Mouse (Mus musculus): ENCODE measurements at regions not wholly inside any gene's neighbourhood (a gene's known extent, or its start where the extent isn't known, plus 50 kb on each side); places are given as distances from the start of the nearest gene placed in this dataset.

DNA sequence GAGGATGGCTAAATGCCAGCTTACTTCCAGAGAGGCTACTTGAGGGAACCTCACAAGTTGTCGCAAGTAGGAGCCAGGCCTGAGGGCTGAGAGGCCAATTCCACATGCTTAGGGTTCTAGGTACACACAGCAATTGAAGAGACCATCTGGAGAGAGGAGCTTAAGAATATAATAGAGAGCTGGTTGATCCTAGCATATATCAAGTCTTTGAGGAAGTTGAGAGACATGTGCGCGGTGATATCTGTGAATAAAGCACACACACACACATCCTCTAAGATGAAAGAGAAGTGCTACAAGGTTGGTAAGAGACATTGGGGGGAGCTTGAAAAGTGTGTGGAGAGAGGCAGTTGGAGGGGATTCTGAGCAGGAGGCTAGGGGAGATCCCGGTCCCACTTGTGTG is 189.5 kb downstream of the Zfp462 start:
- DNase-seq (ENCODE audit: low spot score in 2 of 2), result no peak

DNA sequence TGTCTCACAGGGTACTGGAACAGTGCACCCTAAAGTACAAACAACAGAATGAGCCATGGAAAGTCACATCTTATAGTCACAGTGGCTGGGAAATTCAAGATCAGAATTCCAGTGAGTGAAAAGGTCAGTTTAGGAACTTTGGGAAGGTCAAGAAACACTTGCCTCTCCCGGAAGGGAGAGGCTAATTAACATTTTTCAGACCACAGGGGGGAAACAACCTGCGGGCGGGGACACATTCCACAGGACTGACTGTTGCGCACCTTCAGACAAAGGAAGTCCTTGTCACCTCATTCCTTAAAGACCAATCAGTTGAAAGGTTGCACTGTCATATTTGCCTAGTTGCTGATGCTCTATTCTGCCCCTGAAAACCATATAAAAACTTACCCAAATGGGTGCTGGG is 189.9 kb downstream of the Zfp462 start:
- no peak for DNase-seq (ENCODE audit: low spot score in 2 of 2)

DNA sequence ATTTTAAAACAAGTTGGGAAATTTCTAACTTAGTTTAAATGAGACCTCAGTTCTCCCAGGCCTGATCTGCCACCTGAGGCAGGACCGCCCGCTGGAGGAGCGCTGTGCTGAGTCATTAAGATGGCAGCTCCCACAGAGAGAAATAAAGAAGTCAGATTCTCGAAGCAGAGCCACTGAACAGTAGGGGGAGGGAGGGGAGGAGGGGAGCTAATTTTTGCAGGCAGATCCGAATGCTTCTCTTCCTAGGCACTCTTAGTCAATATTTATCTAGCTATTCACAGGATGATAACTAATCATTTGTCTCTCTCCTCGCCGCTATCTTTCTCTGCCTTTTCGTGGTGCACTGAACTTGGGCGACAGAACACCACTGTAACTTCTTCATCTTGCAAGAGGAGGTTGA is 191.4 kb downstream of the Zfp462 start:
- DNase-seq (ENCODE audit: low spot score in 2 of 2), result no peak

- no peak for DNase-seq (ENCODE audit: low spot score in 2 of 2)
These were observed 193.0 kb downstream of the Zfp462 start for GRCm38 (mm10) chr4:55137781-55138394.

GRCm38 (mm10) chr4:55141317-55141716 is 196.5 kb downstream of the Zfp462 start:
- DNase-seq (ENCODE audit: low spot score in 2 of 2), result no peak

GRCm38 (mm10) chr4:55141923-55142732 is 197.3 kb downstream of the Zfp462 start:
- no peak for DNase-seq (ENCODE audit: low spot score in 2 of 2)

DNA sequence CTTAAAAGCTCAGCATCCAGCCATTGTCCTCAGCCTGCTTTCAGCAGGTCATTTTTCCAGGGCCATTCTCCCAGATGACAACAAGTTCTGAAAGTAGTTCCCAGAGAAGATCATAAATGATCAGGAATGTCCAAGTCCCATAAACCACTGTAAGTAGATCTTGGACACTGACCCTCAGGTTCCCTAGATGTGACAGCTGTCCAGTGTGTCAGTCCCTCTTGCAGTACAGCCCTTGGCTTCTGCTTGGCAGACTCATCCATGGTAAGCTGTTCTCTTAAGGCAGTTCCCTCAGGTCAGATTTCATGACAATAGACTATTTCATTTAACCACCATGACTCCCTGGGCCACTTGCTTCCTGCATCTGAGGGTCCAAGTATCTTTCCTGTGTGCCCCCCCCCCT is 198.6 kb downstream of the Zfp462 start:
- DNase-seq (ENCODE audit: low spot score in 2 of 2), result no peak

GRCm38 (mm10) chr4:55144995-55145394 is 200.1 kb downstream of the Zfp462 start:
- DNase-seq (ENCODE audit: low spot score in 2 of 2), result no peak

- peak; percentile 11 to 48 for DNase-seq (ENCODE audit: low spot score in 2 of 2)
These were observed 201.1 kb downstream of the Zfp462 start for GRCm38 (mm10) chr4:55145968-55146367.

GRCm38 (mm10) chr4:55148380-55148779 is 201.5 kb upstream of the Rad23b start:
- DNase-seq (ENCODE audit: low spot score in 2 of 2), result no peak

DNA sequence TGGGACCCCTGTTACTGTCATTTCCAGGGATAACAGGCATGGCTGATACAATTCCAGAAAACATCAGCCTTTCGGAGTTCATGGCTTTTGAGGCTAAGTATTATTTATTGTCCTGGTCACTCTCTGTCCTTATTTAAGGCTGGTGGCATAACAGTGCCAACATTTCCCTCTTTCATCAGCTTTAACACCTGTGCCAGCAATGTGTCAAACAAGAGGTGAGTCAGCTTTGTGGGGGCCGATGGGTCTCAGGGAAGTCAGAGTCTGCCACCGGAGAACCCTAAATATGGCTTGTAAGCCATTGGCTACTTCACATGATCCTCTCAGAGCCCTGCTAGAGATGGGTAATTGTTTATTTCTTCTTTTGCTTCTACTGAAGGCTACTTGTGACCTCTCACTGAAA is 195.3 kb upstream of the Rad23b start:
- no peak for DNase-seq (ENCODE audit: low spot score in 2 of 2)

DNA sequence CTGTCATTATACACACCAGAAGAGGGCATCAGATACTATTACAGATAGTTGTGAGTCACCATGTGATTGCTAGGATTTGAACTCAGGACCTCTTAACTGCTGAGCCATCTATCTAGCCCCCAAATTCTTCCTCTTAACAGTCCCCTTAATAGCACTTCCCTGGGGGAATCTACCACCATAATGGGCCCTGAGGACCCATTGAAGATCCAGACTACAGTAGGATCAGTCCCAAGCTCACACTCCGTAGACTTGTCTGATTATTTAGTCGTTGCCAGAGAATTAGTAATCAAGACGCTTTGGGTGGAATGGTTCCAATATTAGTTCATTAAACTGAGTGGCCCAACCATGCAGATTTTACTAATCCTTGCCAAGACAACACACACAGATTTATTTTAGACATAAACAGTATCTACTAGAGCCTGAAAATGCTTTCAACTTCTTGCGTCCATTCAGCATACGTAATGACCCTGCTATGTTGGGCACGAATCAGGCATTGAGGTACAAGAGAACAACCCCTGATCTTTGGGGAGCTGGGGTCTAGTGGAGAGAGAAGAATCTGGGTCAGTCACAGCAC is 191.6 kb upstream of the Rad23b start:
- no peak for DNase-seq (ENCODE audit: low spot score in 2 of 2)

GRCm38 (mm10) chr4:55166266-55166665 is 183.6 kb upstream of the Rad23b start:
- DNase-seq (ENCODE audit: low spot score in 2 of 2), result peak; percentile 35 to 68

DNA sequence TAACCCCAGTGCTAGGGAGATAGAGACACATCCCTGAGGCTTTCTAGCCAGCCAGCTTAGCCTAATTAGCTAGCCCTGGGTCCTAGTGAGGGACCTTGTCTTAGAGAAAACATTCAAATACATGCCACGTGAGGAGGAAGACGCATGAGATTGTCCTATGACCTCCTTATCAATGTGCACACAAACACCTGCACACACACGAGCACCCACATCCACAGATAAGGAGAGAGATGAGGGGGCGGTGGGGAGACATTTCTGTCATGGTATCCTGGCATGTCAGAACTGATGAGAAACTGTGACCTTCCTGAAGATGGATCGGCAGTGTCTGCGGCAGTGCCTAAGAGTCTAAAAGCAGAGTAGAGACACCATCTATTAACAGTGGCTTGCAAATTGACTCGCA is 180.8 kb upstream of the Rad23b start:
- DNase-seq (ENCODE audit: low spot score in 2 of 2), result no peak

DNA sequence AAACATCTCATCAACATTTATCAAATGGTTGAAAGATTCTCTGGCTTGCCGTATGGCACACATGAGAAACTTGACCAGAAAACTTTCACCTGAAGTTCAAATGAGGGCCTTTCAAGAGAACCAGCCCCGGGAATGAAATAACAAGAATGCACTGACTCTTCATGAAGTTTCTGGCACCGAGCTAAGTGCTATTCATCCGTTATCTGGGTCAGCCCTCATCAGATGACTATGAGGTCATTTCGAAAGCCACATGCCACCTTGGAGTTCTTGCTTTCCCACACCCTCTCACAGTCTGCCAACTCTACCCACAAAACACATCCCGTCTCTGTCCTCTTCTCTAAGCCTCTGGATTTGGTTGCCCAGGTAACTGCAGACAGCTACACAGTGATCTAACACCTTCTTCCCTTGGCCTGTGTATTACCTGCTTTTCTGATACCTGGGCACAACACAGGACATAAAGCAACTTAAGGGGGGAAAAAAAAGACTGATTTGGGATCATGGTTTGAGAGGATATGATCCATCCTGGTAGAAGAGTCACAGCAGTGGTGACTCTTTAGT is 177.4 kb upstream of the Rad23b start:
- no peak for DNase-seq (ENCODE audit: low spot score in 2 of 2)

DNA sequence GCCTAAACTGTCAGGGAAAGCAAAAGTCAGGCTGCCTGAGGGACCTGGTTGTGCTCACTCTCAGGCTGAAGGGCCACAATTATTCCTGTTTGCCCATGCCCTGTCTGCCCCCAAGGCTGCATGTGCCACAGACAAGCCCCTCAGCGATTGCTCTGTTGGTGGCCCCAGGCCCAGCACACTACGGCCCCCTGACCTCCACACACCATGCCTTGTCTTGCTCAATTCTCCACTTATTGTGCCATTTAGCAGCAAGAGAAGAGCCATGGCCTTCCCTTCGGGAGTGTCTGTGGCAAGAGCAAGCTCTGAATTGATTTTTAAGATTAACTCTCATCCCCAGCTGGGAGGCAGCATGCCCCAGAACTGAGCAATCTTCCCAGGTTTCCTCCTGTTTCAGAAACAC is 173.8 kb upstream of the Rad23b start:
- DNase-seq (ENCODE audit: low spot score in 2 of 2), result no peak

DNA sequence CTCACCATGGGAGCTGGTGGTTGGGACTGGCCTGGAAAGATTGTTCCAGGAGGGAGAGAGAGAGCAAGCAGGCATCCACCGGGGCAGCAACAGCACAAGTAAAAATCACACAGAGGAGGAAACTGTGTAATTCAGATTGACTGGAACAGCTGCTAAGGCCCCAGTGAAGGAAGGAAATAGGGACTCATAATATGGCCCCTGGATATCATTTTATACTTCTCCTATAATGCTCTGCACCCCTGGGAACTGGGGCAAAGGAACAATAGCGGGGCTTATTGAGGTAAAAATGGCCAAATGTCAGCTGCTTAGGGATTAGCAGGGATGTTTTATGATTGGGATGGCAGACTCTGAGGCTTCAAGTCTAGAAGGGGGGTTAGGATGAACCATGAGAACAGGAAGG is 170.4 kb upstream of the Rad23b start:
- DNase-seq (ENCODE audit: low spot score in 2 of 2), result no peak

- DNase-seq (ENCODE audit: low spot score in 2 of 2), result no peak
These were observed 166.3 kb upstream of the Rad23b start for GRCm38 (mm10) chr4:55183519-55183918.

- DNase-seq (ENCODE audit: low spot score in 2 of 2), result no peak
These were observed 161.1 kb upstream of the Rad23b start for GRCm38 (mm10) chr4:55188716-55189115.

DNA sequence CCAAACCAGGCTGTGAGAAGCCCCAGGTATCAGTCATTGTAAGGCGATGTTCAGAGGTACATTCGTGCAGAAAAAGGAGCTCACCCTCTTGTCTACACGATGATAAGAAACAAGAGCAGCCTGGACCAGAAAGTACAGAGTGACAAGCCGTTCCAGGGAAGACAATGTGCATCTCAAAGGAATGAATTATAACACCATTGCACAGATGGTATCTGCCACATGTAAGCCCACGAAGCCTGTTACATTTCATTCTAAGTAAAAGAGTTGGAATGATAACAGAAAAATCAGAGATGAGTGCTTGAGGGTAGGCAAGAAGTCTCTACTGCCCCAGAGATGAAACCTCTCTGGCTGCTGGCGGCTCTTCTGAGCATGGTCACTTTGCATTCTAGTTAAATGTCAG is 159.3 kb upstream of the Rad23b start:
- peak; percentile 25 to 73 for DNase-seq (ENCODE audit: low spot score in 2 of 2)

DNA sequence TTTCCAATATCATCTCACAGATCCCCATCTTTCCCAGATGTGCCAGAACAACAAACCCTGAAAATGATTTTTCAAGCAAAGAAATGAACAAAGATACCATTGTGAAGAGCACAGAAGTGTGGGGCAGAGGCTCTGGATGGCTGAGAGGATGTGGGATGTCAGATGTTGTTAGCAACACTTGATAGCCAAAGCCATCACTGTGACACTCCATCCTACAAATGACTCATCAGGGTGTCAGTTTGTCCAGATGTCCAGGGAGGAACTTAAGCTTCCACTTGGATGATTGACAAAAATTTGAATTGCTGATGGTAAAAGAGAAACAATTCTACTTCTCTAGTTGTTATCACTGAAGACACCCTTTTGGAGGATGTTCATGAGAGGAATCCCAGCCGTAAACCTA is 155.8 kb upstream of the Rad23b start:
- DNase-seq (ENCODE audit: low spot score in 2 of 2), result no peak

DNA sequence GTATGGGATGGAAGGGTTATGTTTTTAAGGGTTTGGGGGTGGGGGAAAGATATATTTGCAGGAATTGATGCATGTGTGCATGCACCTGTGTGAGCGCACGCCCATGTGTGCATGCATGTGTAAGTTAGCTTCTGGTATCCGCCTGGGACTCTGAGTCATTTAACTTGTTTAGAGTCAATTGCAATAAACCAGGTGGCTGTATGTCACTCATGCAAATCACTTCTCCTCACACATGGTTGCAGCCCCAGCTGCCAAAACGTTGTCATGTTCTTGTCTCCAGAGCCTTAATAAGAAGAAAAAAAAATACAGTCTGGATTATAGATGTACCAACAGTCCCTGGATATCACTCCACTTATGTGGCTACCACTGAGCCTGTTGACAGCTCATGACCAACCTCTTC is 155.3 kb upstream of the Rad23b start:
- peak; percentile 46 to 70 for DNase-seq (ENCODE audit: low spot score in 2 of 2)

All from layer of hippocampus, adult 18-20 months (tissue).